Mouse (Mus musculus) forebrain, embryonic 16.5 days (tissue): ENCODE data around the gene Krtap16-1. TPM values are rescaled to one million over a fixed set of nuclear protein-coding genes. Genes with fewer than 3 reads are reported as not detected.

Experiments
- ATAC-seq: fragments of 200-750 bp; cut with Nextera tagmentation; 2 replicates; pipeline ENCODE4 v1.8.0; 2017; ENCODE audit warnings: mild to moderate bottlenecking, moderate library complexity
- H3K27ac ChIP-seq: fragments of 300-500 bp; sonication (generic); 2 replicates; pipeline ENCODE4 v1.5.1; 2014; ENCODE audit warnings: low read length, control low read depth
- H3K27me3 ChIP-seq: fragments of 300-500 bp; sonication (generic); replicated peaks from 2 replicates; pipeline ENCODE4 v1.6.1; 2014; ENCODE audit warnings: low read length; ENCODE audit not compliant: control insufficient read depth, insufficient read depth
- H3K36me3 ChIP-seq: fragments of 300-500 bp; sonication (generic); 2 replicates; pipeline ENCODE4 v1.6.1; 2014; ENCODE audit not compliant: control insufficient read depth, insufficient read depth
- H3K4me1 ChIP-seq: fragments of 300-500 bp; sonication (generic); replicated peaks from 2 replicates; pipeline ENCODE4 v1.6.1; 2014; ENCODE audit warnings: low read length; ENCODE audit not compliant: control insufficient read depth, insufficient read depth
- H3K4me2 ChIP-seq: fragments of 300-500 bp; sonication (generic); 2 replicates; pipeline ENCODE4 v1.6.1; 2014; ENCODE audit warnings: mild to moderate bottlenecking, low read length, control low read depth
- H3K4me3 ChIP-seq: fragments of 300-500 bp; sonication (generic); replicated peaks from 2 replicates; pipeline ENCODE4 v1.5.1; 2014; ENCODE audit warnings: mild to moderate bottlenecking, low read length, control low read depth
- H3K9ac ChIP-seq: fragments of 300-500 bp; sonication (generic); replicated peaks from 2 replicates; pipeline ENCODE4 v1.6.1; 2014; ENCODE audit warnings: low read depth, low read length, control low read depth
- H3K9me3 ChIP-seq: fragments of 300-500 bp; sonication (generic); 2 replicates; pipeline ENCODE4 v1.6.1; 2016; ENCODE audit warnings: low read length; ENCODE audit not compliant: control insufficient read depth
- WGBS: fragments of 180-500 bp; shearing (Covaris S2); extraction: QIAGEN DNeasy Blood & Tissue Kit; methylation state at CpG from one replicate; pipeline ENCODE4 v1.1.7; 2014; 5-methylcytosine and 5-hydroxymethylcytosine counted together
- polyA plus RNA-seq: library from polyadenylated mRNA; unstranded; fragments of >200 nt; fragmentation: Nextera tagmentation; extraction: Ambion mirVana; gene quantifications from 2 replicates; pipeline ENCODE4 v1.2.1, GENCODE M21; 2015

Krtap16-1 gene
- polyA plus RNA-seq, 1 experiment from 2014 or later, result not detected

DNA sequence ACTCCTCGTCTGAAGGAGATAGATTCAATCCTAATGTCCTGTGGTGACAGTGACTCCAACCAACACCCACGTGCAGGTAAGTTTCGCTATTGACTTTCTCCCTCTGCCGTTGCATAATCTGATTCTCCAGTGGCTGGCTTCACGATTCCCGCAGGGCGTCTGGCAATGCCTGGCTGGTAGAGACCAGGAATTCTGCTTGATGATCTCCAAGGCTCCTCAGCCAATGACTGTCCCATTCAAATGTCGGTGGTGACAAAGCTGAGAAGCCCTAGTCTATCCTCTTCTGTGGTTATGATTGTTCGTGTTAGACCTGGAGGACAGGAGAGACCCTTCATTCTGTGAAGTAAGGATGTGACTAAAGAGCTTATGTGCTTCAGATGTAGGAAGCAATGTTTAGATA, 3.7 kb downstream of the Krtap16-1 start:
- Histone ChIP-seq H3K4me1 (no peaks in the 10 kb centered on the region), H3K9ac (no peak overlapping the region), H3K27me3 (no peaks in the 10 kb centered on the region), H3K36me3 (no peaks in the 10 kb centered on the region), H3K27ac (no peak overlapping the region), H3K4me2 (no peak overlapping the region), H3K9me3 (no peaks in the 10 kb centered on the region), H3K4me3 (no peak overlapping the region)
- WGBS, result 90% methylated on average over 9 of the region's 9 CpGs
- ATAC-seq, result no peak

- Histone ChIP-seq H3K27me3 (no peaks in the 10 kb centered on the region), H3K36me3 (no peaks in the 10 kb centered on the region), H3K27ac (no peak within 1 kb of the TSS), H3K4me3 (no peak within 1 kb of the TSS), H3K9me3 (no peaks in the 10 kb centered on the region), H3K9ac (no peak within 1 kb of the TSS), H3K4me2 (no peak within 1 kb of the TSS), H3K4me1 (no peaks in the 10 kb centered on the region)
- ATAC-seq, result no peak
- WGBS, result 73% methylated on average over 5 of the region's 5 CpGs
These were observed 7.4 kb downstream of the Krtap16-1 start, which contains the start of gene Krtap29-1 for GRCm38 (mm10) chr11:99978953-99979352. TSS of gene Krtap29-1 (minus strand) at chr11:99979053.

- no peak overlapping the region for H3K9ac ChIP-seq
- H3K36me3 ChIP-seq, result no peaks in the 10 kb centered on the region
- 87% methylated on average over 2 of the region's 2 CpGs for WGBS
- H3K4me1 ChIP-seq, result no peaks in the 10 kb centered on the region
- no peak for ATAC-seq
- H3K4me3 ChIP-seq, result no peak overlapping the region
- no peaks in the 10 kb centered on the region for H3K27me3 ChIP-seq
- H3K27ac ChIP-seq, result no peak overlapping the region
- H3K4me2 ChIP-seq, result no peak overlapping the region
- H3K9me3 ChIP-seq, result no peaks in the 10 kb centered on the region
These were observed 20.4 kb downstream of the Krtap16-1 start for GRCm38 (mm10) chr11:99965961-99966360.

- WGBS, result 48% methylated on average over 6 of the region's 6 CpGs
- Histone ChIP-seq H3K9me3 (no peaks in the 10 kb centered on the region), H3K4me2 (no peak overlapping the region), H3K9ac (no peak overlapping the region), H3K4me1 (no peaks in the 10 kb centered on the region), H3K4me3 (no peak overlapping the region), H3K36me3 (no peaks in the 10 kb centered on the region), H3K27ac (no peak overlapping the region), H3K27me3 (no peaks in the 10 kb centered on the region)
- no peak for ATAC-seq
These were observed 22.2 kb downstream of the Krtap16-1 start for GRCm38 (mm10) chr11:99964213-99964612.

DNA sequence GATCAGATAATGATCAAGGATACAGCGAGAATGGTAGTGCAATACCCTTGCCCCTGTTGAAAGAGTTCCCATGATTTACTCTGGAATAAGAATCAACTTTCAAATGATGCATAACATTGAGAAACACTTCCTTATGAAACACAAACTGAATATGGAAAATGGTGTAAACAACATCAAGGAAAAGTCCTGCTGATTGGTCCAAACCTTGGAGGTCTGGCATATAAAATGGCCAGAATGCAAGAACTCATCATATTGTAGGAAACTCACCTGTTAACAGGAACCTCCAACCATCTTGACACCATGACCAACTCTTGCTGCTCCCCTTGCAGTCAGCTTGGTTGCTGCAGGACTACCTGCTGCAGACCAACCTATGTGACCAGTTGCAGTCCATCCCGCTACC, 38.2 kb downstream of the Krtap16-1 start, which contains the start of gene Krtap9-5:
Gene Krtap9-5, plus strand, starts transcription at position 301 of the 400 bp plus-strand sequence.
- H3K4me2 ChIP-seq, result no peak within 1 kb of the TSS
- no peaks in the 10 kb centered on the region for H3K4me1 ChIP-seq
- no peaks in the 10 kb centered on the region for H3K36me3 ChIP-seq
- ATAC-seq, result no peak
- no peaks in the 10 kb centered on the region for H3K27me3 ChIP-seq
- 89% methylated on average over 2 of the region's 2 CpGs for WGBS
- H3K9ac ChIP-seq, result no peak within 1 kb of the TSS
- no peak within 1 kb of the TSS for H3K4me3 ChIP-seq
- H3K9me3 ChIP-seq, result no peaks in the 10 kb centered on the region
- H3K27ac ChIP-seq, result no peak within 1 kb of the TSS

DNA sequence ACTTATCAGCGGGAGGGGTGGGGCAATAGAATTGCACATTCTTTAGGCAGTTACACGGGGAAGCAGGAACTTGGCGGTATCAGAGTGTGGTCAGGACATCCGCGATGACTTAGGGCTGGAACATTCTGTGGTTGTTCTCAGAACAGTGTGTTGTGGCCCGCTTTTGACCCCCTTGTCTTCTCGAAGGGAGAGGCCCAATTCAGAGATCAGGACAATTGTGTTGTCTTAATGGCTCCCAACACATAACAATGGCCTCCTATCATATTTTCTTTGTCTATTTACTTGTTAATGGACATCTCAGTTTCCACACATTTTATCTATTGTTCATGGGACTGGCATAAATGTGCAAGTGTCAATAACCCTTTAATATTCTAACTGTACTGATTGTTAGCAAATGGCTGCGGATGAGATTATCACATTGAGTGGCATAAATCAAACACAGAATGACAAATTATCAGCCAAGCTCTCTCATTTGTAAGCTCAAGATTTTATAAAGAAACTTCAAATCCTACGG, 48.6 kb downstream of the Krtap16-1 start:
- Histone ChIP-seq H3K4me3 (no peak overlapping the region), H3K4me1 (no peaks in the 10 kb centered on the region), H3K36me3 (no peaks in the 10 kb centered on the region), H3K27ac (no peak overlapping the region), H3K9ac (no peak overlapping the region), H3K4me2 (no peak overlapping the region), H3K27me3 (no peaks in the 10 kb centered on the region), H3K9me3 (no peaks in the 10 kb centered on the region)
- no peak for ATAC-seq
- 84% methylated on average over 9 of the region's 9 CpGs for WGBS

GRCm38 (mm10) chr11:99935991-99936390, 50.4 kb downstream of the Krtap16-1 start, which contains the start of gene Krtap31-2:
TSS of gene Krtap31-2 (plus strand) at chr11:99936291.
- Histone ChIP-seq H3K27me3 (no peaks in the 10 kb centered on the region), H3K4me1 (no peaks in the 10 kb centered on the region), H3K9ac (no peak within 1 kb of the TSS), H3K4me3 (no peak within 1 kb of the TSS), H3K27ac (no peak within 1 kb of the TSS), H3K4me2 (no peak within 1 kb of the TSS), H3K36me3 (no peaks in the 10 kb centered on the region), H3K9me3 (no peaks in the 10 kb centered on the region)
- WGBS, result 92% methylated on average over 1 of the region's 1 CpGs
- no peak for ATAC-seq

Other genes with a start within 250 kb of the Krtap16-1 start
- not detected in 2 replicates for gene Gm11595, start 213.7 kb downstream of the Krtap16-1 start, polyA plus RNA-seq
- not detected in 2 replicates for gene Krtap4-8, start 205.9 kb downstream of the Krtap16-1 start, polyA plus RNA-seq
- not detected in 2 replicates for gene Krtap4-9, start 201.4 kb downstream of the Krtap16-1 start, polyA plus RNA-seq
- not detected in 2 replicates for gene Gm11596, start 193.1 kb downstream of the Krtap16-1 start, polyA plus RNA-seq
- not detected in 2 replicates for gene Gm11569, start 187.7 kb downstream of the Krtap16-1 start, polyA plus RNA-seq
- gene Gm11554, start 182.2 kb downstream of the Krtap16-1 start, polyA plus RNA-seq, result not detected in 2 replicates
- not detected in 2 replicates for gene Krtap4-13, start 176.7 kb downstream of the Krtap16-1 start, polyA plus RNA-seq
- gene Gm11564, start 170.9 kb downstream of the Krtap16-1 start, polyA plus RNA-seq, result not detected in 2 replicates
- not detected in 2 replicates for gene 2300003K06Rik, start 148.5 kb downstream of the Krtap16-1 start, polyA plus RNA-seq
- gene Krtap4-16, start 135.0 kb downstream of the Krtap16-1 start, polyA plus RNA-seq, result not detected in 2 replicates
- gene Gm11568, start 128.7 kb downstream of the Krtap16-1 start, polyA plus RNA-seq, result not detected in 2 replicates
- not detected in 2 replicates for gene Gm11559, start 122.1 kb downstream of the Krtap16-1 start, polyA plus RNA-seq
- gene Krtap9-1, start 113.2 kb downstream of the Krtap16-1 start, polyA plus RNA-seq, result not detected in 2 replicates
- not detected in 2 replicates for gene Gm11567, start 107.4 kb downstream of the Krtap16-1 start, polyA plus RNA-seq
- not detected in 2 replicates for gene Krtap31-1, start 78.7 kb downstream of the Krtap16-1 start, polyA plus RNA-seq
- gene Gm11565, start 71.8 kb downstream of the Krtap16-1 start, polyA plus RNA-seq, result not detected in 2 replicates
- not detected in 2 replicates for gene Krtap31-2, start 50.3 kb downstream of the Krtap16-1 start, polyA plus RNA-seq
- gene Krtap9-5, start 38.1 kb downstream of the Krtap16-1 start, polyA plus RNA-seq, result not detected in 2 replicates
- gene Krtap29-1, start 7.5 kb downstream of the Krtap16-1 start, polyA plus RNA-seq, result not detected in 2 replicates
- not detected in 2 replicates for gene Krtap17-1, start 7.4 kb upstream of the Krtap16-1 start, polyA plus RNA-seq
- not detected in 2 replicates for gene Krt33a, start 29.6 kb upstream of the Krtap16-1 start, polyA plus RNA-seq
- gene Krt33b, start 43.3 kb upstream of the Krtap16-1 start, polyA plus RNA-seq, result not detected in 2 replicates
- not detected in 2 replicates for gene Krt34, start 55.0 kb upstream of the Krtap16-1 start, polyA plus RNA-seq
- gene Krt31, start 64.0 kb upstream of the Krtap16-1 start, polyA plus RNA-seq, result not detected in 2 replicates
- gene Krt32, start 101.6 kb upstream of the Krtap16-1 start, polyA plus RNA-seq, result not detected in 2 replicates
- gene Krt35, start 109.6 kb upstream of the Krtap16-1 start, polyA plus RNA-seq, result not detected in 2 replicates
- not detected in 2 replicates for gene Krt36, start 119.0 kb upstream of the Krtap16-1 start, polyA plus RNA-seq
- not detected in 2 replicates for gene Krt13, start 135.0 kb upstream of the Krtap16-1 start, polyA plus RNA-seq
- gene Krt15, start 149.3 kb upstream of the Krtap16-1 start, polyA plus RNA-seq, result 2.2 TPM in 1 of 2 replicates, not detected in the other
- gene Krt19, start 162.1 kb upstream of the Krtap16-1 start, polyA plus RNA-seq, result 0.30 and 2.3 TPM in 2 replicates
- not detected in 2 replicates for gene Krt9, start 206.6 kb upstream of the Krtap16-1 start, polyA plus RNA-seq
- 0.38 and 1.6 TPM in 2 replicates for gene Krt14, start 221.0 kb upstream of the Krtap16-1 start, polyA plus RNA-seq